Mouse (Mus musculus) brain, embryonic 14.5 days (tissue): ENCODE measurements at regions not wholly inside any gene's neighbourhood (a gene's known extent, or its start where the extent isn't known, plus 50 kb on each side); places are given as distances from the start of the nearest gene placed in this dataset.

Experiments
- CTCF ChIP-seq: fragments of 200-500 bp; IDR thresholded peaks from 2 replicates; pipeline ENCODE4 v1.5.1; 2012; ENCODE audit warnings: inconsistent platforms, mild to moderate bottlenecking, moderate library complexity, borderline replicate concordance; ENCODE audit not compliant: insufficient read depth, insufficient read length; ENCODE audit errors: extremely low read depth
- POLR2A ChIP-seq: fragments of 200-500 bp; IDR thresholded peaks from 2 replicates; pipeline ENCODE4 v1.6.1; 2012; ENCODE audit warnings: mild to moderate bottlenecking, inconsistent platforms, borderline replicate concordance; ENCODE audit not compliant: poor library complexity, insufficient read depth, insufficient read length, severe bottlenecking; ENCODE audit errors: extremely low read depth

GRCm38 (mm10) chr2:169469538-169469937 is 118.0 kb downstream of the Gm11011 start:
- TF ChIP-seq POLR2A (no peak), CTCF (no peak)
